Mouse (Mus musculus) frontal cortex, postnatal 14 days (tissue): ENCODE measurements around the gene Elf5.

Experiments used
- DNase-seq, 2 experiments: peaks; one replicate each; pipeline ENCODE4 v3.0.0; 2022; ENCODE audit warnings: low spot score in 2 of 2

Elf5 gene

DNA sequence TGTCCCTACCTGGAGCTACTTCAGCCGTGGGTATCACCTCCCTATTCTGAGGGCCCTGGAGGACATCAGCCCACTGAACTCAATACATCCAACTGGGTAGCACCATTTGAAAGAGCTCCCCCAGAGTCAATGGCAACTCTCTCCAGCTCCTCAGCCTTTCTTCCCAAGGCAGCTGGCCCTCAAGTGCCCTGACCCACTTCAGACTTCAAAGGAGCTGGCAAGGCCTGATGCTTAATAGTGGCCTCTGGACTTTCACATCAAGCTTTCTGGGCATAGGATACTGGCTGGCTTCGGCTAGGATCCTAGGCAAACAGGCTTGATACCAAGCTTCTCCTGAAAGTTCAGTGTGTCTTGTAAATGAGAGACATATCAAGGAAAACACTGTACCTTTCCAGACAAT, 23.6 kb downstream of the Elf5 start:
- no peak for DNase-seq

- DNase-seq, result no peak
These were observed 25.0 kb downstream of the Elf5 start for GRCm38 (mm10) chr2:103436534-103436933.

DNA sequence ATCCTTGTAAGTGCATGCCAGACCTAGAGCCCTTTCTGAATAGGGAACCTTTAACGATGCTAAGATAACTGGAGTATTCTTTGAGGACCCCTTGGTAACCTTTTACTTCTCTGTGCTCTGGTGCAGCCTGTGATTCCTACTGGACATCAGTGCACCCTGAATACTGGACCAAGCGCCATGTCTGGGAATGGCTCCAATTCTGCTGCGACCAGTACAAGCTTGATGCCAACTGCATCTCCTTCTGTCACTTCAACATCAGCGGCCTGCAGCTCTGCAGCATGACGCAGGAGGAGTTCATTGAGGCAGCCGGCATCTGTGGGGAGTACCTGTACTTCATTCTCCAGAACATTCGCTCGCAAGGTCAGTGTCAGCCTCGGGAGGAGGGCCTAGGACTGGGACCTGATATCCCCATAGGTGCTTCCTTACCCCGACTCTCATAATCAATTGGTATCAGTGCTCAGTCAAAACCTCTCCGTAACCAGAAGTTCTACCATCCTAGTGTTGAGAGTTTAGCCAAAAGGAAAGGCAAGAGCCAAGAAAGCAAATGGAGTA, 27.7 kb downstream of the Elf5 start:
- DNase-seq, result no peak

- peak; percentile 61 to 80 for DNase-seq
These were observed 28.2 kb downstream of the Elf5 start for GRCm38 (mm10) chr2:103439710-103440109.

GRCm38 (mm10) chr2:103445776-103446175, 34.3 kb downstream of the Elf5 start:
- peak in 1 of 2 experiments; percentile 46 for DNase-seq

DNA sequence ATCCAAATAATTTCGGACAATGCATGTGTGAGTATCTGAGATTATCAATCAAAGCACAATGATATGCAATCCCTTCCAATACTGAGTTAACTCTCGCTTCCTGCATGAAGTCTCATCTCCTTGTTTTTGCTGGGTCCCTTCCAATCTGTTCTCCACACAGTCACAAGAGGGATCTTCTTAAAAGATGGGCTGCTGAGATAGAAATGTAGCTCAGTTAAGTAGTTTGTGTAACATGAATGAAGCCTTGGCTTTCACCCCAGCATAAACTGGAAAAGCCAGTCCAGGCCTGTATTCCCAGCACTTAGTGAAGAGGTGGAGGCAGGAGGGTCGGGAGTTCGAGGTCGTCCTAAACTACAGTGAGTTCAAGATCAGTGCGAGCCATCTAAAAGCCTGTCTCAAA, 34.8 kb downstream of the Elf5 start:
- no peak for DNase-seq

DNA sequence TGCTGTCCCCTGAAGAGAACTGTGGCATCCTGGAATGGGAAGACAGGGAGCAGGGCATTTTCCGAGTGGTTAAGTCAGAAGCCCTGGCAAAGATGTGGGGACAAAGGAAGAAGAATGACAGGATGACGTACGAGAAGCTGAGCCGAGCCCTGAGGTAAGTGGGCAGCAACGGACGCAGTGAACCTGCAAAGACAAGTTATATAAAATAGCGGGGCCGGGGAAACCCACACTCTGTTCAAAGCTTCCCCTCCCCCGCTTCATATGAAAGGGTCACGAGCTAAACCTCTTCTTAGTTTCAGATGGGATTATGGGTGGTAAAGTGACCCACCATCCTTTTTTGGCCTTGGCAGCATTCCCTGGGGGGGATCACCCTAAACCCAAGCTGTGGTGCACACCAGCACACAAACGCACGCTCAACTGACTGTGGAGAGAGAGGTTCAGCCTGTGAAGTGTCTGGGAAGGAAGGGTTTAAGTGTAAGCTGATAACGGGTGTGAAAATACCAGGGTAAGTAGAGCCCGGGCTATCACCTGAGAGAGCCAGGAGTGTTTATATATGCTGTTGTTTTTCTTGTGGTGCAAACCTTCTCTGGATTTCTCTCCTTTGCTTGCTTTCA, 37.6 kb downstream of the Elf5 start:
- no peak for DNase-seq

GRCm38 (mm10) chr2:103449813-103450212, 38.3 kb downstream of the Elf5 start:
- DNase-seq, result no peak

DNA sequence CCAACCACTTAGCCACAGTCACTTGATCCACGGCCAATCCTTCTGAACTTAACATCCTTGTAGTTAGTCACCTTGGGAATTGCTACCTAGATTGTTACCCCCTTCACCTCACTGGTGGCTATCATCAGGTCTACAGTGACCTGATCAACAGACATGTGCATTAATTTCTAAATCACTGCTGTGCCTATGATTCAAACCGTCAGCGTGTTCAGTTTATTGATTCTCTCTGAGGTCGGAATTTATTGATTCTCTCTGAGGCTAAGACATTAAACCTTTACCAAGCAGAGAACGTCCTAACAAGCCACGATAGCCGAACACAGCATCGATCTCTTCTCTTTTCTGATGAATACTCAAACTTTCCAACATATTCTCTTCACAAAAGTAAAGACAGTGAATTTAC, 38.8 kb downstream of the Elf5 start:
- no peak for DNase-seq

GRCm38 (mm10) chr2:103452550-103452949, 41.1 kb downstream of the Elf5 start:
- no peak for DNase-seq

DNA sequence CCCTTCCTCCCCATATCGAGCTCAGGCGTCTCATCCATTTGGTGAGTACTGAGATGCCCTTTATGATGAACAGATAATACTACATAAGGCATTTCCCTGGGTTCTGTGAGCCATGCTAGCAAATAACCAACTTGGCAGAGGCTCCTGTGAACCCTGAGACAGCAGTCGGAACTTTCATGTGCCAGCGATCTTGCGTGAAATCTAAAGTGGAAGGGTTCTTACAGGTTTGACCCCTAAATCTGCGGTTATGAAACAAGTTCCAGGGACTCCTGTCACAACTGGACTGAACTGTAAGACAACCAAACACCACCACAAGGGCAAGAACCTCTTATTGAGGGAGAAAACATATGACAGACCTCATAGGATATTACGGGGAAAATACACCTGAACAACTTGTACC, 44.3 kb downstream of the Elf5 start:
- DNase-seq, result no peak

DNA sequence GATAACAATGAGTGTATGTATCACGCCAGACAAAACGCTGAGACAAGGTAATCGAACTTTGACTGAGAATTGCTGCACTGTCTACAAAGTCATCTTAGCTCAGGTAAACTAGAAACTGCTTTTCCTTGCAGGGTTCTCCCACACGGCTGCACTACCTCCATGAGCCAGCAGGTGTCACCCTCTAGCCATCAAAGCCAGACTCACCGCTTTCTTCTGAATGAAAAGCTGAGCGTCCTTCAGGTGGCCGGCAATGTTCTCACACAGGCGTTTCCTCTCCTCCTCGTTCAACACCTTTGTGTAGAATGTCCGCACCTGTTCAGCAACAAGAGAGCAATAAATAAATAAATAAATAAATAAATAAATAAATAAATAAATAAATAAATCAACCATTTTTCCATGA, 45.2 kb downstream of the Elf5 start:
- peak; percentile 71 to 86 for DNase-seq

DNA sequence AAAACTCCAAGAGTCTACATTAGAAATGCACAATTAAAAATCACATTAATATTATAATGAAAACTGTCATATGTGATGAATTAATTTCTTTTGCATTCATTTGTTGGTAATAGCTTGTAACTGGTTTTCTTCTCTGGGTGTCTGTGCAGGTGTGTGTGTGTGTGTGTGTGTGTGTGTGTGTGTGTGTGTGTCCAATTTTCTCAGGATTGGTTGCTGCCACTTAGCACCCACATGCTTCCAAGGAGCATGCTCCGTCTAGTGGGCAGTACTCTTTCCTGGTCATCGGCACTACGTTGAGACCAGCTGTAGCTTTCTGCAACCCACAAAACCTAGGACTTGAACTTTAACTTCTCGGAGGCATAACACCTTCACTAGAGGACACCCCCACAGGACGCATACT, 45.6 kb downstream of the Elf5 start:
- no peak for DNase-seq

- DNase-seq, result no peak
These were observed 46.1 kb downstream of the Elf5 start for GRCm38 (mm10) chr2:103457628-103458027.

DNA sequence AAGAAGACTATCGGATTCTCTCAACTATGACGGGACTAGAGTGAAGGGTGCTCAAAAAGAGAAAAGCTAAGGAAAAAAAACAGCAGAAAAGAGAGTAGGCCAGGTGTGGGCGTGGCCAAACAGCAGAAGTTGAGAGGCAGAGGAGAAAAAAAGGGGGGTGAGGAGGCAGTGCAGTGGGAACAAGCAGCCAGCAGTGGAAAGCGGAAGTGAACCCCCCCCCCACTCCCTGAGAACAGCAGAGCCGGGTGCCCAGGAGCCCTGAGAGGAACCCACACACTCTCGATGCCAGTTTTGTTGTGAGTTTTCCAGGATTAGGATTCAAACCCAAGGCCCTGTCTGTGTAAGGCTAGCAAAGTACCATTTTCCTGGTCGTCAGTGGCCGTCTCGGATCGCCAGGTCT, 47.6 kb downstream of the Elf5 start:
- no peak for DNase-seq

DNA sequence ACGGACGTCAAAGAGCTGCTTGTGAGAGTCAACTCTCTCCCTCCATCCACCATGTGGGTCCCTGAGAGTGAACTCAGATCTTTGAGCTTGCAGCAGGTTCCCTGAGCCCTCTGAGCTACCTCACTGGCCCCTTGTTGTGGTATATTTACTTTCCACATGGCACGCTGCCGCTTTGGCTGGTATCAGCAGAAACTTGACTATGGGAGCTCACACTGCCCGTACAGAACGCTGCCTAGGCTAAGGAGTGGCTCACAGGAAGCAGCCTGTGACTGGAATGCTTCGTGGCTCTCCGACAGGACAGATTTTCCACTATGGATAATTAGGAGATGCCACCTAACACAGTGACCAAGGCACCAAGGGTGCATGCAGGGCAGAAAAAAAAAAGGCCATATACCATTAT, 49.7 kb downstream of the Elf5 start:
- DNase-seq, result no peak

DNA sequence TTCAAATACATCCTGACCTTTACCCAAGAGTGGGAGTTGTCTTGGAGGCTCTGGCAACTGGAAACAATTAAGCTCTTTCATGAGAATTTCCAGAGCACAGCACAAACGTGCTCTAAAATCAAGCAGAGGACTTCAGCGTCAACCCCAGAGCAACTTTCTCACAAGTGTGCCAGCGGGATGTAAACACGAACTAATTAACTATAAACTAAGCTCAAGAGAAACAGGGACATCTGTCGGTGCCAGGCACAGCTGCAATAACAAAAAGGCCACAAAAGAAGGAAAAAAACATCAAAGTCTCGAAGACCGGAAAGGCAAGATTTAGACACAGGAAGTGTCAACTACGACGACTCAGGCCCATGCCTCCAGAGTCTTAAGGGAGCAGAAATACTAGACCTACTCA, 50.3 kb downstream of the Elf5 start:
- no peak for DNase-seq

GRCm38 (mm10) chr2:103462746-103463145, 51.3 kb downstream of the Elf5 start:
- no peak for DNase-seq

DNA sequence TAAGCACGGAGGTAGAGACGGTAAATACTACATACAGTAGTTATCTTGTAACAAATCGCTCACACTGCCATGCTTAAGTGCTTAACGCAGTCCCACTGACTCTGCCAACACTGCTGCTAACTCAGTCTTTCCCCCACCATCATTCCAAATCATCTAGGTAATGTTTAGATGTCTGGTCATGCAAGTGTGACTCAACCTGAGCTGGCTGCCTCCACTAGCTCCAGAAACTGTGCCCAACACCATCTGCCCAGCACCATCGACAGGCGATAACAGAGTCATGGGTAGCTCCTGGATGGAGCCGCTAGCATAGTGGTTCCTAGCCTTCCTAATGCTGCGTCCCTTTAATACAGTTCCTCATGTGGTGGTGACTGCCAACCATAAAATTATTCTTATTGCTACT, 53.0 kb downstream of the Elf5 start:
- no peak for DNase-seq

DNA sequence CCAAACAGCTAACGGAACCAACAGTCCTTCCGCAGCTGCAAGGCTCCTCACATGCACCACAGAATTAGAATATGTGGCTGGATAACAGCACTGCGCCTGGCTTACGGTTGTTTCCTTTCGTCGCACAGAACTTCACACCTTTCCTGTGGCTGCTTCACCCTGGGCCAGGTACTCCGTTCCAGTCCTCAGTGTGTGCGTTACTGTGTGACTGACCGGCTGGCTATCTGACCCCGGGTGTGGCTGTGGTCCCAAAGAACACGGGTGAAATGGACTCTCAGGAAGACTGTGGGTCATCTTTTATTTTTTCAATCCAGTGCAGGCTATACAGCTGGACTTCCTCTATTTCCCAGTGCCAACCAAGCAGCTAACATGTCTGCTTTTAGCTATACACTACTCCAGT, 53.9 kb downstream of the Elf5 start:
- no peak for DNase-seq

DNA sequence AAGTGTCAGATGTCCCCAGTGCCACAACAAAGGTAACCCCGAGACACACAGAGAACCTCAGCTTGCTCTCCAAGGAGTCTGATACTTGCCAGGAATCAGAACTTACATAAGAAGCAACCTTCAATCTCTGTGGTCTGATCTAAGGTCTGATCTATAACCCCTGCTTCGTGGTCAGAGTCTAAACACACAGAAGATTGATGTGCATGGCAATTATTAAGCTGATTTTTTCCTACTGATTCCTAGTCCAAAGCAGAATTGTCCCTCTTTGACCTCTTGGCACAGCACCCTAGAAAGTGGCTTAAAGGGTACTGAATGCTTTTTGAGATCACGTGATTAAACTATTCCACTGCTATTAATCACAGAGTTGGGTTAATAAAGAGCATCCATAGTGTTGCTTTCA, 54.8 kb downstream of the Elf5 start:
- DNase-seq, result no peak

DNA sequence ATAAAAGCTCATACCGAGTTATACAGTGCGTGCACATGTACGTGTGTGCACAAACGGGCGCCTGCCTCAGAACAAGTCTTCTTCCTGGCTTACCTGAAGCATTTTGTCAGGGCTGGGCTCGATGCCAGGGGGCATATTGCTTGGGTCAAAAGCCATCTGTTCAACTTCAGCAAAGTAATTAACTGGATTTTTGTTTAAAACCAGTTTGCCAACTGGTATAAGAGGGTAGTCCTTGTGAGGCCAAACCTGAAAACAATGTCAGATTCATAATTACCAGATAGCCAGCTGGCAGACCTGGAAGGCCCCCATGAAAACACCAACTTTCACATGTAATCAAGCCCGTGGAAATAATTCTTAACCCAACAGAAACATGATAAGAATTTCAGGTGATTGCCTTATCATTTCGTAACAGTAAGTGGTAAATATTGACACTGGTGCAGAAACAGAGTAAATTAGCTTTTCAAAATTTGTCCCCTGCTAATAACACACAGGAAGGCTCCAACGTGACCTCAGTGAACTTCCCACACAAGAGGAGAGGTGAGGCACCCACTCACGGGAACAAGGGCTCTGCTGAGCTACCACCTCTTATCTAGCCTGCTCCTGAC, 55.6 kb downstream of the Elf5 start:
- DNase-seq, result no peak

DNA sequence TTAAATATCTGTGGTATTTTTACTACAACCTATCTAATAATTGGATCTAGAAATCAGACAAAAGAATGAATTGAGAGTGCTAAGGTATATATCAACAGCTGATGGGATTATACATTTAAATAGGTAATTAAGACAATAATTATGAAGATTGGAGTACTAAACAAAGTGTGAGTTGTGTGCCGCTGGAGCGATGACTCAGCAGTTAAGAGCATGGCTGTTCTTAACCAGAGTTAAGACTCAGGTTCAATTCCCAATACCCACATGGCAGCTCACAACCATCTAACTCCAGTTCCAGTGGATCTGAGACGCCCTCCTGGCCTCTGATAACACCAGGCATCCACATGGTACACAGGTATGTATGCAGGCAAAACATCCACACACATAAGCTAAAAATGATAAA, 61.9 kb downstream of the Elf5 start:
- DNase-seq, result no peak

GRCm38 (mm10) chr2:103476180-103476579, 64.7 kb downstream of the Elf5 start:
- DNase-seq, result no peak
